Mouse (Mus musculus): Measurements from ENCODE around the gene Tbcc.
"Not testable (repeated sequence)": the region's sequence is repeated elsewhere in the genome, so short reads cannot be mapped to it uniquely, and the experiment has no call there.

Gene Tbcc

DNA sequence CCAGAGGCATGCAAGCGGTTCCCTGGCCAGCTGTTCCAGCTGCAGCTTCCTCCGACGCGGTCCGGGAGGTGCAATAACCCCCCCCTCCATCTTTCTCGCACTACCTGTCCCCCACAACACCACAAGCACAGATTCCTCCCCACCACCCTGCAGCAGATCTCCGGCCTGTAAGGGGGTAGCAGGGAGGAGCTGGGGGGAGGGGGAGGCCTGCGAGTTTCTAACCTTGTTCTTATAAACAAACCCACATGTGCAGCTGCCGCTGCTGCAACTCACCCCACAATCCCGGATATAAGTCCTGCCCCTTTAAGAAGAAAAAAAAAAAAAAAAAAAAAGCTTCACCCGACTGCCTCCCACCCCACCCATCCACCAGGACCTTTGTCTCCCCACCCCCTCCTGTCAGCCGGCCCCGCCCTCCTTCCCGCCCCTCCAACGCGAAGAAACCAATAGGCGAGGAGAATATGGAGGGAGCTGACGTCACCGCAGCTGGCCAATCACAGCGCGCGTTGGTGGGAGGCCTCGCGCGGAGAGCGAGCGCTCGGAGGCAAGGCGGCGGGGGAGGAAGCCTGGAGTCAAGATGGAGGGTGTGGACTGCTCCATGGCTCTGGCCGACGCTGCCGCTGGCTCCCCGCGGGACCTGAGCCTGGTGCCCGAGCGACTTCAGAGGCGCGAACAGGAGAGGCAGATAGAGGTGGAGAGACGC is at the start of gene Tbcc:
Tbcc (plus strand) TSS at position 569 of the 700 bp plus-strand sequence.
- peak; percentile 97 to 98 for DNase-seq

DNA sequence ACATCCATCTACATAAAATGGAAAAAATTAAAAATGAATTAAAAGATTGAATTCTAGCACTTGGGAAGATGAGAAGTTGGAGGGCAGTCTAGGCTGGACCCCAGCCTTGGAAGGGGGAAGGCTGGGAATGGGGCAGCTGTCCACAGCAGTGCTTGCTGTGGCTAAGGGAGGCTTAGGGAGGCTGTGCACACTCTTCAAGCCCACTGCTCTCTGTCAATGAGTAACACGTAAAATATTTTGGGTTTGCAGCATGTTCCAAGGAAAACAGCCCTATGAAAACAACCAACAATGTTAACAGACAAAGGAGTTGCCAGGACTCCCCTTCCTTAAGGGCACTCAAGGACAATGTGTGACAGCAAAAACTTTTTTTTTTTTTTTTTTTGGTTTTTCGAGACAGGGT is 47.5 kb upstream of the Tbcc start:
- no peak for DNase-seq

DNA sequence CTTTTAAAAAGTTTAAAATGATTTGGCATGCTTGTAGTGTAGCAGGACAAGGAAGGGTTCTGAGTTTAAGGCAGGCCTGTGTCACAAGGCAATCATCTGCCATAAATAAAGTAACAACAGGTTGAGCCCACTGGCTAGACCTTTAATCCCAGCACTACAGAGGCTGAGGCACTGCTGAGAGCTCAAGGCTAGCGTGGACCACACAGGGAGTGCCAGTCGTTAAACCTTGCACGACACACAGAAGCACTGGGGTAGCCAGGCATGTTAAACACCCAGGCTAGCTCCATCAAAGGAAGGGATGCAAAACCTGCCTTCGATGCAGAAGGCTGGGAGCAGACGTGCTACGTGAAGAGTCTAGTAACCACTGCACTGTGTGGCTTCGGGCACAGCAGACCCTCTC is 46.8 kb upstream of the Tbcc start:
- no peak for DNase-seq

DNA sequence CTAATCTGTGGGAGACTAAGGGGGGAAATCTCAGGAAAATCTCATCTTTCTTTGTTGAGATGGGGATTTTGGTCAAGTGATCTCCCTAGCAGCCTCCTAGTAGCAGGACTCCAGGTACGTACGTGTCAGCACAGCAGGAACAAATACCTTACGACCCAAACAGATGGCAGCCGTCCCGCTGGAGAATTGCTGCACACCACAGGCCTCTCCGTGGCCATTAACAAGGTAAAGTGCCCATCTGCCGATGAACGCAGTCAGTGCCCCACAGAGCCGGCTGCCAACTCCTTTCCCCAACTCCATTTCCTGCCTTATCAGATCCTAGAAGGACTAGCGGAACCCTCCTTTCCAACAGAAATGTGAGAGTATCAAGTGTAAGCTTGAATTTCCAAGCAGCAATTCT is 45.7 kb upstream of the Tbcc start:
- DNase-seq = peak; percentile 80 to 81

DNA sequence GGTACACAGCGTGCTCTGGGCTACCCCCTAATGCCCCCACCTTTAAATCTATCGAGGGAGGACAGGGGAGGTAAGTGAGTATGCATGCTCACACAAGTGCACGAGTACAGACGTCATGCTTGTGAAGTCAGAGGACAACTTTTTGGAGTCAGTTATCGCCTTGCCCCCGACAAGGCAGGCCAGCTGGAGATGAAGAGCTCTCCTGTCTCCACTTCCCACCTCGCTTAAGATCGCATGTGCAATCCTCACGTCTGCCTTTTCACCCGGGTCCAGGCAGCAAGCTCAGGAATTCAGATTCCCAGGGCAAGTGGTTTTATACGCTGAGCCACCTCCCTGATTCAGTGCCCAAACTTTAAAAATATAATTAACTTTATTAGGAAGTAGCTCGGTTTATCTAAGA is 45.2 kb upstream of the Tbcc start:
- DNase-seq = no peak

DNA sequence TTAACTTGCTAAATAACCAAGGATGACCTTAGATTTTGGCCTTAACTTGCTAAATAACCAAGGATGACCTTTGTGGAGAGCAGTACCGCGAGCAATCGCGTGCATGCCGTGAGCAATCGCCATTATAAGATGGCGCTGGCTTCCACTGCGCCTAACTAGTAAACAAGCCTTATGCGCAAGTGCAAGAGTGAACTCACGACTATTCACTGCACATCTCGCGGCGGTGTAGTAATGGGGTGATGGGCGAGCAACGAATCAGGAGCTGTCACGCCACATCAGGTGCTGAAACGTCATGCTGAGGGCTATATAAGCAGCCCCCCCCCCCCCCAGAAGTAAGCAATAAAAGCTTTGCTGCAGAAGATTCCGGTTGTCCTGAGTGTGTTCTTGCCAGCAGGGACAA is 43.9 kb upstream of the Tbcc start:
- not testable (repeated sequence) for DNase-seq

DNA sequence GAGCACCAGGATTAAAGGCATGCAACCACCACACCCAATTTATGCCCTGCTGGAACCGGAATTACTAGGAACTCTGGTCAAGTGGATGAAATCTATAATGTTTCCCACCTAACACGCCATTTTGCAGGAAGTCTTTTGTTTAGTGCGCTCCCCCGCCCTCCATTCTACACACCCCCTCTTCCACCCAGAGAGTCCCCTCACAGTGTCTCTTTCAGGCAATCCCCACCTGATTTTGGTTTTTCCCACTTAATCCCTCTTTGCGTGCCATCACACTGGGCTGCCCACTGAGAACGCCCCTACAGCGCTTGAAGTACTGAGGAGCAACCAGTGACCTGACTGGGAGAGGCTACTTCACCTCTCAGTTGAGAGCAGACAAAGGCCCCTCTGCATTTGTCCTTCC is 43.3 kb upstream of the Tbcc start:
- no peak for DNase-seq

DNA sequence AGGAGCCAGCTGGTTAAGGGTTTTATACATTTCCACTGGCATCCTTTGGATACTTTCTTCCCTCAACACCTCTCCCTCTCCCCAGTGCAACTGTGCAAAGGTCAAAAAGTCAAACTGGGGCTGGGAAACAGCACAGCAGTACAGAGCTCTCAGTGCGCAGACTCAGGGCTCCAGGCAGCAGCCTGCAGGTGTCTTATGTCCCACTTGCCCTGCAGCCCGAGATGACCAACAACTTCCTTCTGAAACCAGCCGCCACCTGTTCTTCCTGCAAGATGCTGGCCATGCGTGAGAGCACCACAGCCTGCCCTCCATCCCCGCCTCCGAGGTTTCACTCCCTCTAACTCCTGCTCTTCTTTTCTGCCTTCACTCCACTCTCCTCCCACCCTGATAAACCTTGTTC is 37.8 kb upstream of the Tbcc start:
- peak; percentile 28 to 36 for DNase-seq

DNA sequence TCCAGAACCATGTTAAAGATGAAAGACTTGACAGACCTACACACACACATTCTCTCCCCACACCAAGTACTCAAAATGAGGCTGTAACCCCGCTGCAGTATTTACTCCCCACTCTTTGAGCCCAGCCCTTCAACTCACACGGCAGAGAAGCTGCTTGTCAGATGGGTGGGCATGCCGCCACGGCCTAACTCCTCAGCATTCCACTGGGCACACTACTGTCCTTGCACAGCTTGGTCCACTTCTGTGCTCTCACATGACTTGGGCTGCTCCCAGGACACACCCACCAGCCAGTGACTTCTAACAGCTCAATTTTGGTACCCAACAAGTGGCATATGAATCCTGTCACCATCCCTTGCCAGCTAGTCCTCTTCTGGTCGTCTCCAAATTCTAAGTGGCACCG is 37.2 kb upstream of the Tbcc start:
- peak; percentile 61 to 71 for DNase-seq

DNA sequence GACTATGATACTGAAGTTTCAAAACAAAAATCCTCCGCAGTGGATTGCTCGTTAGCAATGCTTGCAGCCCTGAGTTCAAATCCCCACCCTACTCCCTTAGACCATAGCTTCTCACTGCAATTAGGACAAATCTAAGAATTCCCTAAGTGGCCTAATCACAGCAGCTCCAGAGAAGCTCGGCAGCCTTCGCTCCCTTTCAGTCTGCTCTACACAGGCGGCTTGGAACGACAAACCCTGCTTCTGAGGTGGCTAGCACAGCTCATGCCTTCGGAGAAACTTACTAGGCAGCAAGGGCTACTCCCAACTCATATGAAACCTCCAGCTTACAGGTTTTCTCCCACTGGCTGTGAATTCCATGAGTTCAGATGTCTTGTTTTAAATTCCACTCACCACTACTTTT is 36.4 kb upstream of the Tbcc start:
- DNase-seq = no peak

DNA sequence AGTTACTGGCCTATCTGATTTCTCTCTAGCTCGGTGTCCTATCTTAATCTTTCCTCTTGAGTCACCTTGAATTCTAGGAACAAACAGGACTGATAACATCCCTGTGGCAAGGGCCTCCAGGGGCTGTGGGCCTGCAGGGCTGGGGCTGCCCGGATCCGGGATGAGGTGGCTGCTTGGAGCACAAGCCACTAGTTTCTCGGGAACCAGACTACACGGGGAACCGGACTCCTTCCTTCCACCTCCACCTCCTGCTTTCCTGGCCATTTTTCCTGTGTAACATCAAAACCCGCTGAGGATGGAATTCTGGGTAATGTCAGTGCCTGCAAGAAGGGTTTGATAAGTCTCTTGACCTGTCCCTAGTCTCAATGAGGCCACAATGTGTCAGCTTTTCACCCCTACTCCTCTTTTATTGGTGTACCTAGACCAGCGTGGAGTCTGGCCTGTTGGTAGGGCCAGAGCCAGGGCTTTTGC is 35.8 kb upstream of the Tbcc start:
- peak; percentile 20 to 39 for DNase-seq

DNA sequence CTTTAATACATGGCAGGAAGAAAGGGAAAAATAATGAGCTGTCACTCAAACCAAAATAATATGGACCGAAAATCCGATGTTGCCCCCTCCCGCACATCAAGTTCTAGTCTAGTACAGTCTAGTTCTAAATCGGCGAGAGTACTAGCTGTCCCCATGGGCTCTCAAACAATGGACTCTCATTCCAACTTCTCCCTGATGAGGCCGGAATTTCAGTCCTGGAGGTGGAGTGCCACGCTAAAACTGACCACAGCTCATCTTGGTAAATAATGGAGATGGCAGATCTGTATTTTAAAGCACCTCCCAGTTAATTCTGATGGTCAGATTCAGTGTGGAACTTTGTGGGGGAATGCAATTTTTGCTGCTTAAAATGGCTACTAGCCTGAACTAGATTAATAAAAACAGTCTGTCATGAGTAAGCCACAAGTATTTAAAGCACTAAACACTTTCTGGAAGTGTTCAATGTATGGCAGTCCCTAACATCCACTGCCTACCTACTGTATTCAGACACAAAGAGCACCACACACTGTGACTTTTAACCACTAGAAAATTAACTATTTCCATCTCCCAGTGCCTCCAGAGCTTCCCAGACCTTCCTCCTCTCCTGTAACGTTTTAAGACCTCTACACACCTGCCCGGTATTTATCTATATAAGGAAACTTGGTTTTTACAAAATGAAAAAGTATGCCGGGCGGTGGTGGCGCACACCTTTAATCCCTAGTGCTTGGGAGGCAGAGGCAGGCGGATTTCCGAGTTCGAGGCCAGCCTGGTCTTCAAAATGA is 35.0 kb upstream of the Tbcc start:
- peak in 1 of 2 experiments; percentile 43 for DNase-seq

DNA sequence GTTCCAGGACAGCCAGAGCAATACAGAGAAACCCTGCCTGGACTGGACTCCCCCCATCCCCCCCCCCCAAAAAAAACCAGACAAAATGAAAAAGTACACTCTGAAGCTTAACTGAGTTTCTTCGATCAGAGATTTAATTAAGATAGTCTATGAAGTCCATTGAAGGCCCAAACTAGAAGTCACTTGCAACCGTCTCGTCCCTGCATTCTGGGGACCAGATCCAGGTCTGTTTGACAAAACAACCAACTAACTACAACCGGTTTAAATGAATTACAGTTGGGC is 34.4 kb upstream of the Tbcc start:
- no peak for DNase-seq

DNA sequence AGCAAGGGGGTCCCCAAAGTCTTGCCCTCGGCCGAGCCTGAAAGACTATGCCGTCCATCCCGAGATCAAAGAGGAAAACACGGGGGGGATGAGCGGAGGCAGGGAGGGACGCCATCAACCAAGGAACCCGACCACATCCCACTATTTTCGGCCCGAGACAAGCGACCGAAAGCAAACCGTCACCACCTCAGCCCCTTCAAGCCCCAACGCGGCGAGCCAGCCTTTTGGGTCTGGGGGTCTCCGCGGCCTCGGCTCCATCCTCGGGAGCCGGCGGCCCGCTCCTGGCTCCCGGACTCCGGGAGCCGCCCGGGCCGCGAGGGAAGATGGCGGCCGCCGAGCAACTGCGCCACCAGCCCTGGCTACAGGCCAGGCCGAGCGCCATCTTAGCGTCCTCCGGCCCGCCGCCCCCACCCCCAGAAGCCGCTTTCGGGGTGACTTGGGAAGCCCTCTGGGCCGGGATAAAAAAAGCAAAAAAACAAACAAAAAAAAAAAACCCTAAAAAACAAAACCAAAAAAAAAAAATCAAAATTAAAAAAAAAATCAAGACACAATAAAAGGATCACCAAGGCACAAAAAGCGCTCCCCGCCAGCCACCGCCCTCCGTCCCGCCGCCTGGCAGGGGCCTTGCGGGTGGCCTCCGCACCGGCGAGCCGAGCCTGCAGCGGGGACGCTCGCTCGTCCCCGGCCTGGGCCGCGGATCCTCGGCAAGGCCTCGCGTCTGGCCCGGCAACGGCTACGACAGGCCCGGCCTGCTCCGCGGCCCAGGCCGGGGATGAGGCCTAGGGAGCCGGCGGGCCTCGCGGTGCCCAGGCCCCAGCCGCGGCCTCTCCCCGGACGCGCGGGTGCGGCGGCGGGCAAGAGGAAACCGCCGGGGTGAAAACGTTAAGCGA is 33.8 kb upstream of the Tbcc start:
- DNase-seq = peak; percentile 77 to 93

DNA sequence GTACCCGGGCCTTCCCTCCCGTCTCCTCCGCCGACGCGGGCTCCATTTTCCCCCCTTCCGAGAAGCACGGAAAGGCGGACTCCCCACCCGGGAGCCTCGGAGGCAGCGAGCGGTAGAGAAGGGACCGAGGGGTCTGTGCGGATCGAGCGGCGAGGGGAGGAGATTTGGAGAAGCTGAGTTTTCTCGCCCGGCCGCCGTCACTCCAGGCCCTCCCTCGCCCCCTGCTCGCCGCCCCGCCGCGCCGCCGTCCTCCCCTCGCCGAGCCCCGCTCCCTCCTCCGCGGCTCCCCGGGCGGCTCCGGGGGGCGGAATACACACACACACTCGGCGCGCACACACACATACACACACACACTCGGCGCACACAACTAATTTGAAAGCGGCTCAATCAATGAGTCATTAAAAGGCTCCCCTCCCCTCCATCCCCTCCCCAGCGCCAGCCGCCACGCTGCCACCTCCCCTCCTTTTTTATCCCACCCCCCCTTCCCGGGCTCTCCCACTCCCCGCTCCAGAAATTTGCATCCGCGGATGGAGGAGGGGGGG is 33.1 kb upstream of the Tbcc start:
- DNase-seq = peak; percentile 69 to 81

DNA sequence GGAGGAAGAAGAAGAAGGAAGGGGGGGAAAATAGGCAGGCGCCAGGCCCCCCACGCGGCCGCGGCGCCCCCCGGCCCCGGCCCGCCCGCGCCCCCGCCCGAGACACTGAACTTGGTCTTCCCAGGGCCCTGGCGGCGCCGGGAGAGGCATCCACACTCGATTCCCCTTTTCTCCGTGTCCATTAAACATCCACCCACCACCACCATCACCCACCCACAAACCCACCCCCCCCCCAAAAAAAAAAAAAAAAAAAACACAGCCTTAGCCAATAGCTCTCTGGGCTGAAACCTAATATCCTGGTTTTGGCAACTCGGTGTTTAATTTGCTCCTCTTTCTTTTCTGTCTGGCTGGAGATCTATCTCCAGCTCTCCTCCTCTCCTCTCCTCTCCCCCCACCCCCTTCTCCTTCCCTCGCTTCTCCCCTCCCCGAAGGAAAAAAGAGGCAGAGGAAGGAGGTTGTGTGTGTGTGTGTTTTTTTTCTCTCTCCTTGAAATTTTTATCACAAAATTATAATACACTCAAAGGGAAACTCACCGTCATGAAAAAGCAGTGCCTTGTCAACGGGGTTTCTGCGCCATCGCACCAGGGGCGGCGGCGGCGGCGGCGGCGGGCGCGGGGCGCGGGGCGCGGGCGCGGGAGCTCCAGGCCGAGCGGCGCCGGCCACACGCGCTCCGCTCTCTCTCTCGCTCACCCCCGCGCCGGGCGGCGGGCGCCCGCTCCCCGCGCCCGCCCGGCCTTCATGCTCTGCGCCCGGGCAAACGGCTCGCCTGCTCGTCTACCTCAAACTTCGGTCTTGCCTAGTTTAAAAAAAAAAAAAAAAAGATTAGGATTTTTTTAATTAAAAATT is 32.4 kb upstream of the Tbcc start, which contains the start of gene Bicral:
Bicral (minus strand) TSS at position 580 of the 846 bp plus-strand sequence.
- peak; percentile 62 to 81 for DNase-seq

DNA sequence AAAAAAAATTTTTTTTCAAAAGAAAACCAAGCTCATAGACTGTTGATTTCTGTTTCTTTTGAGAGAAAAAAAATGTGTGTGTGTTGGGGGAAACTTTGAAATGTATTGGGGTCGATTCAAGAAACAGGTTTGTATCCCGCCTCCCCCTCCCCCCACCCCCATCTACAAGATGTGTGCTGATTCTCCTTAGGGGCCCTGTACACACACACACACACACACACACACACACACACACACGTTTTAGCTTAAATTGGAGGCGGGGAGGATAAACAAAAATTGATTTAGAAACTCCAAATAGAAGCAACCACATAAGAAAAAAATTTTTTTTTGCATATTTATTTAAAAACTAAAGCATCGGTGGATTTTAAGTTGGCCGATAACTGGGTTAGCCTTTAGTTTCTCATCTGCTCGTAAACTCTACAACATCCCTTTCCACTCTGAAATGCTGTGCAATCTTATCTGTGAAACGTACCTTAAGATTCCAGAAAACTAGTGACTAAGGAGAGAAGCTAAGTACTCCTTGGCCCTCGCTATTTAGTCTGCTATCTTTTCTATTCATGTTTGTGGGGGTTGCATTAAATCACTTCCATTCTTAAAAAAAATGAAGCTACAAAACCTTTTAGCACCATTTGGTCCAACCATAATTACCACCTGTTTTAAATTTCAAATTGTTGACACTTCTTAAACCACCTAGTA is 31.6 kb upstream of the Tbcc start:
- DNase-seq = no peak

DNA sequence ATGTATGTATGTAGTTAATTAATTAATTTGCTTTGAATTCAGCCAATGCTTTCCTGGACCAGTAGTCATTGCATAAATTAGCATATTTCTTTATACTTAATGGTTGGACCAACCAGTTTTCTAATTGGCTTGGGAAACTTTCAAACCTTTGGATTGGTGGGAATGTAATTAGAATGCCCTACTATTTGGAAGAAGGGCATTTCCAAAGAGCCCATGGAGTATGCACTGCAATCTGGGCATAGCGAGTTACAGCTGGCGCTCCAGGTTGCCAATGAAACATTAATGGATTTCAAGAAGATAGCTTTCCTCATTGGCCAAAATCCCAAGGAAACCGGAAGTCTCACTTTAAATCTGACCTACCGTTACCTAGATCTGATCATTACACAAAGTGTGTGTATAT is 30.4 kb upstream of the Tbcc start:
- no peak for DNase-seq

DNA sequence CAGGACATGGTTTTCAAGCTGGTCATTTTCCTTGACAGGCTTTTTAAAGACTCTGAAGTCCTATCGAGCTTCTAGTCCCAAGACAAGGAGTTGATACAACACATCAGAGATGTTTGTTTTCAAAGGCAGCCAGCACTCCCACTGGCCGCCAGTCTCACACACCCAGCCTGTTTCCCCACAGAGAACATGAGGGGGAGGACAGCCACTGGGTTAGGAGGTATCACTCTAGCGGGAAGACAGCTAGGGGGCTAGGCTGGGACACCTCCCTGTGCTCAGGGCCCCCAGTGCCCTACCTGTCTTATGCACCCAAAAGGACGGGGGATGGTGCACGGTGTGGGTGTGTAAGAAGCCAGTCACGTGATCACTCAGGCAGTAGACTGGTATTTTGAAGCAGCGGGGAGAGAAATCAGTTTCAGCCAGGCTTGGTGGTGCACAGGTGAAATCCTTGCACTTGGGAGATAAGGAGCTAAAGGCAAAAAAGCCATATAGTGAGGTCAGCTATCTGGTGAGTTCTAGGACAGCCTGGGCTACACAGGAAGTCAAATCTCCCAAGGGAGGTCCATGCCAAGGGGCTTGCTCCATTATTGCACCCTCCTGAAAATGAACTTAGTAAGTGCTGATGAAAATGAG is 25.8 kb upstream of the Tbcc start:
- DNase-seq = no peak

DNA sequence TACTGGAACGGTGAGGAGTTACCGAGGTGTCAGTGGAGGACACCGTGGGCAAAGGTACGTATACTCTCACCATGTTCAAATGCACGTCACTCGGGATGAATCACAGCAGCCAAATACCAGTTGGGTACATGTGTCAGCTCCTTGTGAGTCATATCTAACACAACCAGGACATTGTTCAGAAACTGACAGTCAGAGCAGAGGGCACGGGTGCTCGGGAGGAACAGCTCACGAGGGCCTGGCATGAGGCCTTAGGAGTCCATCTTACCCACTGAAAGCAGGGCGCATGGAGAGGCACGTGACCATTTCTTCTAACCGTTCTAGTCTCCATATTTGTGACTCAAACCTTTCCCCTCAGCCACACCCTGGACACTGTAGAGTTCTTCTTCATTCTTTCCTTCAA is 23.6 kb upstream of the Tbcc start:
- DNase-seq = no peak

DNA sequence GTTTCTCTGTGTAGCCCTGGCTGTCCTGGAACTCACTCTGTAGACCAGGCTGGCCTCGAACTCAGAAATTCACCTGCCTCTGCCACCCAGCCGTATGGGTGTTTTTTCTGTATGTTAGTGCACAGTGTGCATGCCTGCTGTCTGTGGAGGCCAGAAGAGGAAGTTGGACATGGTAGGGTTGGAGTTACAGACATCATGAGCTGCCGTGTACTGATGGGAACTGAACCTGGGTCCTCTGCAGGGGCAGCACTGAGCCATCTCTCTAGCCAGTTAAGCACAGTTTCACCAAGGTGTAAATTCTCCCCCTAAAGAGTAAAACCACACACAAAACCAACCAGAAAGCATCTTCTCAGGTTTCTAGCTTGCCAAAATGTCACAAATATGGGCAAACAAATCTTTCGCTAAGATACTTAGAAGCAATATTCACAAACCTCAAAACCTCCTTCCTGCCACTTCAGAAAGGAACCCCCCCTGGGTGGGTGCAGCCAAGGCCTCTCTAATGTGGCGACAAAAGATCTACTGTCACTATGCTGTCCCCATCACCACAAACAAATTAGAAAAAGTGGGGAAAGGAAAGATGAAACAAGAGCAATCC is 20.2 kb upstream of the Tbcc start:
- DNase-seq = no peak

All from cerebellum, adult 18-20 months (tissue).